Mouse (Mus musculus) intestine, embryonic 15.5 days (tissue): Measurements from ENCODE around the gene Txlna. TPM values are rescaled to one million over a fixed set of nuclear protein-coding genes. Genes with fewer than 3 reads are reported as not detected.

Source experiments
- ATAC-seq: fragments of 200-750 bp; cut with Nextera tagmentation; 2 replicates; pipeline ENCODE4 v1.8.0; 2017; ENCODE audit warnings: moderate TSS enrichment, moderate library complexity
- H3K27ac ChIP-seq: fragments of 300-500 bp; sonication (generic); 2 replicates; pipeline ENCODE4 v1.5.1; 2015; ENCODE audit warnings: mild to moderate bottlenecking, inconsistent platforms
- H3K27me3 ChIP-seq: fragments of 300-500 bp; sonication (generic); replicated peaks from 2 replicates; pipeline ENCODE4 v1.6.1; 2015; ENCODE audit warnings: inconsistent platforms
- H3K36me3 ChIP-seq: fragments of 300-500 bp; sonication (generic); 2 replicates; pipeline ENCODE4 v1.6.1; 2015; ENCODE audit warnings: inconsistent platforms
- H3K4me1 ChIP-seq: fragments of 300-500 bp; sonication (generic); replicated peaks from 2 replicates; pipeline ENCODE4 v1.6.1; 2015; ENCODE audit warnings: inconsistent platforms
- H3K4me2 ChIP-seq: fragments of 300-500 bp; sonication (generic); replicated peaks from 2 replicates; pipeline ENCODE4 v1.6.1; 2015; ENCODE audit warnings: mild to moderate bottlenecking, inconsistent platforms
- H3K4me3 ChIP-seq: fragments of 300-500 bp; sonication (generic); replicated peaks from 2 replicates; pipeline ENCODE4 v1.5.1; 2015; ENCODE audit warnings: inconsistent platforms
- H3K9ac ChIP-seq: fragments of 300-500 bp; sonication (generic); 2 replicates; pipeline ENCODE4 v1.6.1; 2015; ENCODE audit warnings: inconsistent platforms
- H3K9me3 ChIP-seq: fragments of 300-500 bp; sonication (generic); 2 replicates; pipeline ENCODE4 v1.6.1; 2016; ENCODE audit warnings: inconsistent platforms
- WGBS: fragments of 180-500 bp; shearing (Covaris S2); methylation state at CpG from one replicate; pipeline ENCODE4 v1.1.7; 2015; 5-methylcytosine and 5-hydroxymethylcytosine counted together
- polyA plus RNA-seq: library from polyadenylated mRNA; unstranded; fragments of >200 nt; fragmentation: Nextera tagmentation; extraction: Ambion mirVana; gene quantifications from 2 replicates; pipeline ENCODE4 v1.2.1, GENCODE M21; 2015

Gene Txlna
- polyA plus RNA-seq, 1 experiment from 2014 or later = 57.4 TPM

GRCm38 (mm10) chr4:129648656-129649055, 7.8 kb upstream of the Txlna start:
- H3K9ac ChIP-seq = no peak overlapping the region
- H3K27ac ChIP-seq = no peak overlapping the region

GRCm38 (mm10) chr4:129645204-129645603, 4.3 kb upstream of the Txlna start:
- Histone ChIP-seq H3K36me3 (peaks cover 33% of the 10 kb centered on the region), H3K9me3 (no peaks in the 10 kb centered on the region)

More at GRCm38 (mm10) chr4:129648656-129649055, 7.8 kb upstream of the Txlna start:
- Histone ChIP-seq H3K4me1 (no peaks in the 10 kb centered on the region), H3K4me2 (no peak overlapping the region), H3K9me3 (no peaks in the 10 kb centered on the region), H3K36me3 (peaks cover 46% of the 10 kb centered on the region), H3K4me3 (no peak overlapping the region), H3K27me3 (no peaks in the 10 kb centered on the region)
- no peak for ATAC-seq
- WGBS = 83% methylated on average over 1 of the region's 1 CpGs

DNA sequence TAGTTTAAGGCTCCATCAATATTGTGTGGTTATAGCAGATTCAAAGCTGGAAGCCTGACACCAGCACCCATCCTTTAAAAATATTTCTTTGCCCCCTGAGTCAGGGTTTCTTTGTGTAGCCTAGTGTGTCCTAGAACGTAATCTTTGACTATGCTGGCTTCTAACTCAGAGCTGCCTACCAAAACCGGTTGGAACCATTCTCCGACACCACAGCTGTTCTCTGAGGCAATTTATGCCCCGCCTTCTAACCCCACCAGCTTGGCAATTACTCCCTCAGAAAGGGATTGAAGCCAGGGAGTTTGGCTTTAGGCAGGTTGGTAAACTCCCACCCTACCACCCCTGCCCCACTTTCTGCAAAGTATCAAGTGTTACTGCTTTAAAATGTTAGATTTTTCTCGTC, 891 bp upstream of the Txlna start:
- H3K27ac ChIP-seq = no peak overlapping the region
- peaks cover 23% of the 10 kb centered on the region for H3K36me3 ChIP-seq
- no peak for ATAC-seq
- H3K27me3 ChIP-seq = no peaks in the 10 kb centered on the region
- H3K4me3 ChIP-seq = no peak overlapping the region
- no peaks in the 10 kb centered on the region for H3K9me3 ChIP-seq
- no peak overlapping the region for H3K9ac ChIP-seq
- peak overlapping the region; percentile 69; the same call in 1 of the 2 replicates for H3K4me2 ChIP-seq
- peaks cover 11% of the 10 kb centered on the region for H3K4me1 ChIP-seq
- 41% methylated on average over 5 of the region's 5 CpGs for WGBS

More at GRCm38 (mm10) chr4:129645204-129645603, 4.3 kb upstream of the Txlna start:
- no peak overlapping the region for H3K4me2 ChIP-seq
- H3K27ac ChIP-seq = no peak overlapping the region
- no peak overlapping the region for H3K4me3 ChIP-seq
- H3K9ac ChIP-seq = no peak overlapping the region
- H3K27me3 ChIP-seq = no peaks in the 10 kb centered on the region
- H3K4me1 ChIP-seq = 0 out of 2 replicates have a peak, but pooled peaks cover 2% of the 10 kb centered on the region
- no peak for ATAC-seq
- 91% methylated on average over 6 of the region's 6 CpGs for WGBS

DNA sequence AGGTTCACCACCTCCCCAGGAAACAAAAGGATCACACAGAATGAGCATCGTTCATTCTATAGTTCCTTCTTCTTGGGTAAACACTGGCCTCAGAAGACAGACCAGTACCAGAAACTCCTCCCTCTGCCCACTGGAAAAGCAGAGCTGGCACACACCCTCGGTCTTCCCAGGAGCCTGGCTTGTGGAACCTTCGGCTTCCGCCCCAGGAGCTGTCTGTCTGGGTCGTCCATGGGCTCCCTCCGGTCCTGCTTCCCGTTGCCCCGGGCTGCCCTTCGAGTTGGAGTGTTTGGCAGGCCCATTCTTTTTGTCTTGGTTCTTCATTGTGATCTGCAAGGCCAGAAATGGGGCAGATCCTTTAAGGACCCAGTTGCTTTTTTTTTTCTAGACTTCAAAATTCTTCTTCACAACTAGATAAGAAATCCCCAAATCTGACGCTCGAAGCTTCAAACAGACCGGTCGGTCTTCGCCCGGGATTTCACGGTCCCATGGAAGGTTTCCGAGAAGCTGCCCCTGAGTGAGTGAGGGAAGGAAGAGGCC, 696 bp downstream of the Txlna start:
- H3K9ac ChIP-seq = peak overlapping the region; percentile 60
- peak; percentile 44 for ATAC-seq
- peaks cover 11% of the 10 kb centered on the region for H3K4me1 ChIP-seq

DNA sequence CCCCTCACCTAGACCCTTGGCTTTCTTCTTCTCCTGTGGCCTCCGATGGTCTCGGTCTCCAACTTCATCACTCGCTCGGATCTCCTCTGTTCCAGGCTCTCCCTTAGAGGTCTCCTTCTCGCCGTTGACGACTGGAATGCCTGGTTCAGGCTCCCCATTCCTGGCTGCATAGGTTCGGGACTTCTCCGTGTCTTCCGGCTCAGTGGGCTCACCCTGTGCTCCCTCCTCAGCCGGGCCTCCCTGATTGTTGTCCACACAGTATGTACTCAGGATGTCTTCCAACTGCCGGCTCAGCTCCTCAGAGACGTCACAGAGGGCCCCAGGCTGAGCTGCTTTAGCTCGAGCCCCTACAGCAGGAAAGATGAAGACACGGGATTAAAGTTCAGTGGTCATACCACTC, 1.6 kb downstream of the Txlna start:
- H3K27me3 ChIP-seq = no peaks in the 10 kb centered on the region
- no peak for ATAC-seq
- H3K4me2 ChIP-seq = peak overlapping the region; percentile 69
- peaks cover 25% of the 10 kb centered on the region for H3K36me3 ChIP-seq
- 85% methylated on average over 15 of the region's 15 CpGs for WGBS
- H3K4me1 ChIP-seq = peaks cover 11% of the 10 kb centered on the region
- no peaks in the 10 kb centered on the region for H3K9me3 ChIP-seq
- H3K9ac ChIP-seq = no peak overlapping the region
- no peak overlapping the region for H3K27ac ChIP-seq
- no peak overlapping the region for H3K4me3 ChIP-seq

More for the DNA sequence above, 696 bp downstream of the Txlna start:
- WGBS = 2% methylated on average over 17 of the region's 17 CpGs
- Histone ChIP-seq H3K27me3 (no peaks in the 10 kb centered on the region), H3K4me3 (peak overlapping the region; percentile 69), H3K27ac (peak overlapping the region; percentile 94), H3K36me3 (peaks cover 16% of the 10 kb centered on the region), H3K9me3 (no peaks in the 10 kb centered on the region), H3K4me2 (peak overlapping the region; percentile 69)

DNA sequence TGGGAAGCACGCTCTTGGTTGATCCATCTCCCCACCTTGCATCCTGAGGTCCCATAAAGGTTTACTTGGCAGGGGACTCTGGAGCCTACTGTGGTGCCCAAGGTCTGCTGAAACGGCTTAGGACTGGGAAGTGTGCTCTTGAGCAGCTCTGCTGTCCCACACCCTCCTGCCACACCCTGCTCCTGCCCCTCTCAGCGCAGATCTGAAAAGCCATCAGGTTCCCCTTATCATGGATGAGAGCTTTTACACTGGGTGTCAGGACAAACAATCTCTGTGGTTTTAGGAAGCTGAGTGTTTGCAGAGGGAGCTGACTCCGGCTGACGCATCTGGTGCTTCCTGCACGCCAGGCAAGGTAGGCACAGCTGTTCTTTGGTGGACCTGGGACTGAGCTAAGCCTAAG, 7.0 kb downstream of the Txlna start:
- no peak overlapping the region for H3K4me2 ChIP-seq
- H3K4me3 ChIP-seq = no peak overlapping the region
- H3K36me3 ChIP-seq = peaks cover 62% of the 10 kb centered on the region
- 81% methylated on average over 6 of the region's 6 CpGs for WGBS
- H3K27ac ChIP-seq = no peak overlapping the region
- H3K9ac ChIP-seq = no peak overlapping the region
- peaks cover 1% of the 10 kb centered on the region; the same call in 1 of the 2 replicates for H3K4me1 ChIP-seq
- no peaks in the 10 kb centered on the region for H3K27me3 ChIP-seq
- H3K9me3 ChIP-seq = no peaks in the 10 kb centered on the region
- ATAC-seq = no peak

- WGBS = 91% methylated on average over 12 of the region's 12 CpGs
- no peak overlapping the region for H3K4me3 ChIP-seq
- no peak overlapping the region for H3K27ac ChIP-seq
- H3K4me1 ChIP-seq = no peaks in the 10 kb centered on the region
- ATAC-seq = no peak
- H3K9me3 ChIP-seq = no peaks in the 10 kb centered on the region
- H3K9ac ChIP-seq = no peak overlapping the region
- H3K36me3 ChIP-seq = peaks cover 71% of the 10 kb centered on the region
- no peak overlapping the region for H3K4me2 ChIP-seq
- H3K27me3 ChIP-seq = no peaks in the 10 kb centered on the region
Observed at GRCm38 (mm10) chr4:129631867-129632266, 9.0 kb downstream of the Txlna start.

GRCm38 (mm10) chr4:129630944-129631343, 9.9 kb downstream of the Txlna start:
- ATAC-seq = no peak
- Histone ChIP-seq H3K27ac (no peak overlapping the region), H3K9ac (no peak overlapping the region), H3K36me3 (peaks cover 76% of the 10 kb centered on the region), H3K4me3 (no peak overlapping the region), H3K27me3 (no peaks in the 10 kb centered on the region), H3K9me3 (no peaks in the 10 kb centered on the region), H3K4me1 (0 out of 2 replicates have a peak, but pooled peaks cover 6% of the 10 kb centered on the region), H3K4me2 (no peak overlapping the region)
- 70% methylated on average over 4 of the region's 4 CpGs for WGBS

DNA sequence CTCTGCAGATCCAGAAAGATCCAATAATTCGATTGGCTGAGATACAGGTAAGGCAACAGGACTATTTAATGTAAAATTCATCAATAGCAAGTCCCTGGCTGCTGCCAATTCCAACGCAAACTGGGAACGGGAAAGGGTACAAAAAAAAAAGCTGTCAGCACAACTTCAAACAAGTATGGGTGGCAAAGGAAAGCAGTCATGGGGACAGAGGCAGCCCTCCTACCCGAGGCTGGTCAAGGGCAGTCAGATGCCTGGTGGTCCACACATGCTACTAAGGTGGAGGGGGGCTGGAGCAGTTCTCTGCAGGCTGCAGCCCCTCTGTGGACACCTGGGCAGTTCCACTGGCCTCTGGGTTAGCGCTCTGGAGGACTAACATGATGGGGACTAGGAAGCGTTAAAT, 14.8 kb downstream of the Txlna start:
- Histone ChIP-seq H3K27ac (no peak overlapping the region), H3K36me3 (peaks cover 43% of the 10 kb centered on the region), H3K27me3 (no peaks in the 10 kb centered on the region), H3K4me3 (no peak overlapping the region), H3K4me1 (peaks cover 35% of the 10 kb centered on the region), H3K4me2 (no peak overlapping the region), H3K9ac (no peak overlapping the region), H3K9me3 (no peaks in the 10 kb centered on the region)
- no peak for ATAC-seq
- WGBS = 74% methylated on average over 6 of the region's 6 CpGs

- H3K27ac ChIP-seq = peak overlapping the region; percentile 86; the same call in 1 of the 2 replicates
- WGBS = 46% methylated on average over 4 of the region's 4 CpGs
- peaks cover 40% of the 10 kb centered on the region for H3K36me3 ChIP-seq
- H3K4me2 ChIP-seq = peak overlapping the region; percentile 87
- peaks cover 36% of the 10 kb centered on the region for H3K4me1 ChIP-seq
- no peaks in the 10 kb centered on the region for H3K9me3 ChIP-seq
- no peak overlapping the region for H3K4me3 ChIP-seq
- H3K9ac ChIP-seq = no peak overlapping the region
- no peak for ATAC-seq
- H3K27me3 ChIP-seq = no peaks in the 10 kb centered on the region
Observed at GRCm38 (mm10) chr4:129625496-129625895, 15.4 kb downstream of the Txlna start.

- peaks cover 36% of the 10 kb centered on the region for H3K4me1 ChIP-seq
- ATAC-seq = peak; percentile 14; the same call in 1 of the 2 replicates
- peak overlapping the region; percentile 45 for H3K9ac ChIP-seq
- no peaks in the 10 kb centered on the region for H3K9me3 ChIP-seq
- peak overlapping the region; percentile 87 for H3K4me2 ChIP-seq
- 3% methylated on average over 6 of the region's 6 CpGs for WGBS
- H3K36me3 ChIP-seq = peaks cover 35% of the 10 kb centered on the region
- no peaks in the 10 kb centered on the region for H3K27me3 ChIP-seq
- H3K4me3 ChIP-seq = peak overlapping the region; percentile 62
- H3K27ac ChIP-seq = peak overlapping the region; percentile 86
Observed at GRCm38 (mm10) chr4:129625029-129625370, 15.9 kb downstream of the Txlna start.

DNA sequence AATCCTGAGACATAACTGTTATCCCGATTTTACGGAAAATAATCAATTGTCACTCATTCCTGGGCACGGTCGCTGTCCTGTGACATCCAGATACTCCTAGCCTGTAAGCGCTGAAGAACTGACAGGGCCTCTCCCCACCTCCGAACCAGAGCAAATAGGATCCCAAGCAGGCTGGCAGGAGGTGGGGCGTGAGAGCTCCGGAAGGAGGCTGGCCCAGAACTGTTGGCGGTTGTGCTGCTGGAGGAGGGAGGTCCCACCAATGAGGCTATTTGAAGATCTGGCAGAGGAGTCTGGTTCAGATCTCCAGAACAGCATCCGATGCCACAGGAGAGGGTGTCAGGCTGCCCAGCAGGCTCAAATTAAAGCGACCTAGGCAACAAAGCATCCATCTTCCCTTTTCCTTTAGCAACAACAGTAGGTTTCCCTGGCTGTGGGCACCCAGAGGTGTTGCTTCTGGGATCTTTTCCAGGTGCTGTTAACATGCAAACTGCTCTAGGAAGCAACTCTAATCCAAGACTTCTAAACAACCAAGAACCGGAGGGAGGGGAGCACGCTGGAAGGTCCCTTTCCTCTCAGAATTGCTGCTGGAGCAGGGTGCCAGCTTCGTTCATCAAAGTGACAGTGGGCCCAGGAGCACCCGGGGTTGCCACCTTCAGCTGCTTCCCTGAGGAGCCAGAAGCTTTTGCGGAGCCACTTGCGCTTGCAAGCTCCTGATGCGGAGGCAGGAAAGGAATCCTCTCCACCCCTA, 16.4 kb downstream of the Txlna start:
- H3K36me3 ChIP-seq = peaks cover 31% of the 10 kb centered on the region
- H3K9me3 ChIP-seq = no peaks in the 10 kb centered on the region
- H3K4me1 ChIP-seq = peaks cover 36% of the 10 kb centered on the region
- H3K4me2 ChIP-seq = peak overlapping the region; percentile 87
- peak overlapping the region; percentile 86 for H3K27ac ChIP-seq
- peak overlapping the region; percentile 81 for H3K9ac ChIP-seq
- WGBS = 1% methylated on average over 18 of the region's 18 CpGs
- H3K27me3 ChIP-seq = no peaks in the 10 kb centered on the region
- H3K4me3 ChIP-seq = peak overlapping the region; percentile 62
- peak; percentile 93 for ATAC-seq
